Mouse (Mus musculus) heart, postnatal 10 days (tissue): ENCODE measurements around the gene Fry. TPM values are rescaled to one million over a fixed set of nuclear protein-coding genes. Genes with fewer than 3 reads are reported as not detected.

ENCODE experiments used
- DNase-seq, 2 experiments: peaks; one replicate each; pipeline ENCODE4 v3.0.0; 2021
- intact Hi-C: fragments of 180-260 bp; cut with DNase I; formaldehyde crosslinking; loops from one replicate; pipeline ENCODE4 v1.15.1; 2025
- total RNA-seq, 2 experiments: library from RNA; stranded (reverse); gene quantifications; 2 replicates each; pipeline ENCODE4 v1.2.3; 2021

The Fry gene
- total RNA-seq, 2 experiments from 2014 or later = 153 to 196 TPM

DNA sequence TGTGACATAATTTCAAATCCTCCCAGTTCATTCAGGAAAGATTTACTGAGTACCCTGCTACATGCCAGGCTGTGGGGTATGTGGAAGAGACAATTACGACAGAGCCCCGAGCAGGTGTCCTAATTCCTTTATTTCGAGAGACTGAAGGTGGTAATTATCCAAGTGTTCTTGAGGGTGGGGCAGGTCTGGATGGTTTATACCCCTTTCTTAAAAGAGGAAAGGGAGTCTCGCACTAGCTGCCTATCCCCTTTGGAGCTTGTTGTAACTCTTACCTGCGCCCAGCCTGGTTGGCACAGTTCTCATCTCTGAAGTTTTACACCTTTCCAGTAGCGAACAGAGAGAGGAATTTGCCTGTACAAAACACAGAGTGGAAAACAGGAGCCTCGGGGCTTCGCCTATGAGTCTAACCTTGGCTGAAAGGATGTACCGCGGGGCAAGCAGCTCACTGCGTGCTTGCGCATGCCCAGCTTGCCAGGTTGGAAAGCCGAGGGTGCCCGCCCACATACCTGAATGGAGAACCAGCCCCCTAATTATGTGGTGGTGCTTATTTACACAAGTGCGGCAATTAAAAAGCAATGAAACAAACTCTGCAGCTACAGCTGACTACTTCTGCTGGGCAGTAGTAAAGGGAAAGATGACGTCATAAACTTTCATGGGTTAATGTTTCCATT is 143.7 kb downstream of the Fry start:
- intact Hi-C loops = no loop called here
- no peak for DNase-seq

DNA sequence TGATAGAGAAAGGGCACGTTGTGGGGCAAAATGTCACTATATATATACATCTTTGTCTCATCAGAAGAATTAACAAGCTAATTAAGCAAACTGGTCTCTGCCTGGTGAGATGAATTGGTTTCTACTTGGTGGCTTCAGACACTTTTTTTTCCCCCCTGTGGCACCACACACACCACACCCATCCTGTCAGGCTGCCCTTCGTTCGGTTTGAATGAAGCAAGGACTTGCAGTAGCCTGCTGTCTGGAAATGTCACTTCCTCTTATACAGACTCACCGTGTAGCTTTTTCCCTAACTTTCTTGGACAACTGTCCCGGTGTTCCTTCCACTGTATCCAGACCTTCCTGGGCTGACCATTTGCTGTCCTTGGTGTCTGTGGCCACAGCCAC is 144.3 kb downstream of the Fry start:
- peak in 1 of 2 experiments; percentile 32 for DNase-seq
- intact Hi-C loops = no loop called here

DNA sequence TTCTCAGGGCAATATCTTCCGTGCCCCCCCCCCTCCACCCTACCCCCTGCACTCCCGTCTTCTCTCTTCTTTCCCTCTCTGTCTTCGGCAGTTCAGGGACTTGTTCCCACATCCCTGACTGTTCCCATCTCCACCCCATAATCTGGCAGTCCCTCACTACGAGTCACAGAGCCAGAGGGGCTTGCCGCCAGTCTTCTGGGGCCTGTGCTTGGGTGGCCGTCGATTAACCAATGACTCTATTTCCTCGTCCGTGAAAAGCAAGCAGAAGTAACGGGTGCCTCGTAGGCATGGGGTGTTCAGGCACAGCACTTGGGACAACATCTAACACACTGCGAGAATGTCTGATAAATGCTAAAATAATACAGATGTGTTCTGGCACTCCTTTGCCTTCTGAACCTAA is 144.7 kb downstream of the Fry start:
- intact Hi-C loops = no loop called here
- peak; percentile 41 to 59 for DNase-seq

DNA sequence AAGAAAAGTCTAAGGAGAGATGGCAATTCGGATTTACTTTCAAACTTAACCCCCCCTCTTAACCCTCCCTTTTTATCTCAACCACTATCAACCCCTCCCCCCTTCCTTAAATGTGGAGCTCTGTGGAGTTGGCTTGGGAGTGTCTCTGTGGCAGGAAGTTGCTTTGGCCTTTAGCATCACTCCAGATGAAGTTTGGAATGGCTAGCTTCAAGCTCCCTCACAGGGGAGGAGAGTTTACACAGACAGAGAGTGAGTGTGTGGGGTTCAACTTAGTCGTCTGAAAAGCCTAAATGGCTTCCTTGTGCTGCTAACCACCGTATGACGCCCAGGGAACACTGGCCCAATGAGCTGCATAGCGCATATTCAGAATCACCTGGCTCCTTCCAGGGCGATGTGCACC is 145.2 kb downstream of the Fry start:
- intact Hi-C loops = no loop called here
- DNase-seq = no peak

DNA sequence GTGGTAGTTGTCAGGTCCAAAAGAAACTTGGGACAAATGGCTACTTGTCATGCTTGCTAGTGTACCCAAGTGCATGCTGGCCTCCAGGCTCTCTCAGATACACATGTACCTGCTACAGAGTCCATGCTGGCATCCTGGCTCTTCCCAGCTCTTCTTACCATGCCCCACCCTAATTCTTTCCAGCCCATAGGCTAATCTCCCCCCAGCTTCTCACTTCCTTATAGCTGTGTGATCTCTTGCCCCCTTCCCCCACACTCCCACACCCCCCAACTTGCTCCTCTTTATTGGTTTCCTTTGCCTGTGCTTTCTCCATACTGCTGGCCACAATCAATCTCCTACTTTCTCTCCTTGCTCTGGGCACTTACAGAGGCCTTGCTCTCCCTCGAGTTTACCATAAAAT is 146.6 kb downstream of the Fry start:
- intact Hi-C loops = no loop called here
- no peak for DNase-seq

DNA sequence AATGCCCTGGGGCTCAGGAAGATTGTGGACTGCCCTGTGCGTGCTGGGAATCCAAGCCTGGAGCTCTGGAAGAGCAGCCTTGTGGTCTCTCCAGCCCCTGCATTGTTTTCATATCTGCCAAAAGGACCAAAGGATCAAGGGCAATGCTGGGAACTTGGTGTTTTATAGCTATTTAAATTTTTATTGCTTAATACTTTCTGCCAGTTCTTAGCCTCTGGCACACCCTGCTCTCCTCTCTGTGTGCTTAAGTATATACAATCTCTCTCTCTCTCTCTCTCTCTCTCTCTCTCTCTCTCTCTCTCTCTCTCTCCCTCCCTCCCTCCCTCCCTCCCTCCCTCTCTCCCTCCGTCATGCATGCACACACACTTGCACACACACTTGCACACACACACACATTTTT is 147.5 kb downstream of the Fry start:
- intact Hi-C loops = no loop called here
- DNase-seq = no peak

DNA sequence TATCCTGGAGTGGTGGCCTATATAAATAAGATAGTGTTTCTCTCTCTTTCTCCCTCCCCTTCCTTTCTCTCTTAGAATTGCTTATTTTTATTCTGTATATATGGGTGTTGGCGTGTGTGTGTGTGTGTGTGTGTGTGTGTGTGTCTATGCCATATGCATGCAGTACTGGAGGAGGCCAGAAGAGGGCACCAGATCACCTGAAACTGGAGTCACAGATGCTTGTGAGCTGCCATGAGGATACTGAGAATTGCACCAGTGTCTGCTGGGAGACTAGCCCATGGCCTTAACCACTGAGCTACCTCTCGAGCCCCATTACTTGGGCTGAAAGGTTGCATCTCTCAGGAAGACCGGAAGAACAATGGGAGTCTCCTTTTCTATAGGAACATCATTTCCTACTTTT is 149.8 kb downstream of the Fry start:
- intact Hi-C loops = no loop called here

DNA sequence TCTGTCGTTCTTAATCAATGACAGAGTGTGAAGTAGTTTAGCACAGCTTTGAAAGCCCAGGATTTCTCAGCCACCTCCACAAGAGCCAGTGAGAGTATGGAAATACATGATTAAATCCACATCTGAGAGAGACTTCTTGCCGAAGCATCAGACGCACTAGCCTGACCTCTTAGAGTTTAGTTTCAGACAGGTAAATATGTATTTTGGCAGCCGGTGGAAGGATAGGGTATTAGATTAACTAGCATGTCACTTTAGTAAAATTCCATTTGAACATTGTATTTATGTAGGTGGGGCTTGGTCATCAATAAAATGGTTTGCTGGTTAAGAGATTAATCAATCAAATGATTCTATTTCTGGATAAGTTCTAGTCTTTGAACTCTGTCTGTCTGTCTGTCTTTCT is 152.0 kb downstream of the Fry start:
- intact Hi-C loops = no loop called here

More for the DNA sequence above, 149.8 kb downstream of the Fry start:
- no peak for DNase-seq

DNA sequence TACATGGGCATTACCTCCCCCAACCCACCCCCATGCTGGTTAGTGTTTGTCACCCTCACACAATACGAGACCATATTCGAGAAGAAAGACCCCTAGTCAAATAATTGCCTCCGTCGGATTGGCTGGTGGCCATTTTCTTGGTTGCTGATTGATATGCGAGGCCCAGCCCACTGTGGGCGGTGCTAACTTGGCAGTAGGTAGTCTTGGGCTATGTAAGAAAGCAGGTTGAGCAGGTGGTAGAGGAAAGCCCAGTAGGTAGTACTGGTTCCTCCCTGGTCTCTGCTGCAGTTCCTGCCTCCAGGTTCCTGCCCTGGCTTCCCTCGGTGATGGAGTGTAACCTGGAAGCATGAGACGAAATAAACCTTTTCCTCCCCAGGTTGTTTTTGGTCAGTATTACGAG is 153.7 kb downstream of the Fry start:
- intact Hi-C loops = no loop called here
- no peak for DNase-seq

More for the DNA sequence above, 152.0 kb downstream of the Fry start:
- DNase-seq = no peak

DNA sequence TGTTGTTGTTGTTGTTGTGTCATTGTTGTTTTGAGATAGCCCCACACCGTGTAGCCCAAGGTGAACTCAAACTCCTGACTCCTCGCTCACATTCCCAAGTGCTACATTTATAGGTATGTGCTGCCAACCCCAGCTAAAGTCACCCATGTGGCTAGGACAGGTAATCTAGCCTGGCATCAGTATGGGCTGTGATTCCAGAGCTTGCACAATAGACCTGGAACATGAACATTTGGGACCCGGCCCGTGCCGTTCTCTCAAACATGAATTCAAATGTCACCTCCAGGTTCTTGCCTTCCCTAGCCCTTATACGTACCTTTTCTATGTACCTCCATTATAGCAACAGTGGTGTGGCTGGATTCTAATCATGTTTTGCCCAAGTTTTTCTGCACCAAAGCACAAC is 156.9 kb downstream of the Fry start:
- DNase-seq = no peak
- intact Hi-C loops = no loop called here

DNA sequence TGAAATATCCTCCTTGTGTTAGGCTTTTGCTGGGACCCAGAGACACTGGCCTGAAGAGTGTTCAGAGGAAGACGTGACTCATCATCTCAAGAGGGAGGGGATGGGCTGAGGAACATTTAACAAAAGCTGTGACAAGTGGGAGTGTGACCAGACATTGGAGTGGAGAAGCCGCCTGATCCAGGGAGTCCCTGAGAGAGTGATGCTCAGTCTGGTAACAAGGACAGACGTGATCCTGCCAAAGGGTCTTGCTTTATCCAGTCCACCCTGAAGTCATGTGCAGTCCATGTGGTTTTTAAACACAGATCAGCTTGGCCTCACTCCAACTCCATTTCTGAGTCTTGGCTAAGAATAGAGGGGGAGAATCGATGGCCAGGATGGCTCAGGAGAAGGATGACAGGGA is 158.2 kb downstream of the Fry start:
- intact Hi-C loops = no loop called here
- DNase-seq = peak; percentile 53 to 57

DNA sequence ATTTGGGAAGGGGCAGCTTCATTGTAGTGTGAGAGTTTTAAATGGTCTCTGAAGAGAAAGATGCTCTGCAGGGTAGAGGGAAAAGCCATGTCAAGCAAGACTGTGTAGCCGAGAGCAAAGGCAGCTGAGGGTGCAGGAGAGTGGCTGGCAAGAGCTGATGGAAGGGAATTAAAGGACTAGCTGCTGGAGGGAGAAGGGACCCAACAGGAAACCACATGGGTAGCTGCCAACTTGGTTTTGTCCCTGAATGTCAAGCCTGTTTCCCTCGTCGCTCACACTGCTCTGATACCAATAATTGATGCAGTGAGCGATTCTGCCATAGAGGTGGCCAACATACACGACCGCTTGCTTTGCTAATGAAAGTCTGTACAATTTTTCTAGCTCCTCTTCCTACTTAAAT is 160.9 kb downstream of the Fry start:
- intact Hi-C loops = no loop called here
- DNase-seq = no peak

DNA sequence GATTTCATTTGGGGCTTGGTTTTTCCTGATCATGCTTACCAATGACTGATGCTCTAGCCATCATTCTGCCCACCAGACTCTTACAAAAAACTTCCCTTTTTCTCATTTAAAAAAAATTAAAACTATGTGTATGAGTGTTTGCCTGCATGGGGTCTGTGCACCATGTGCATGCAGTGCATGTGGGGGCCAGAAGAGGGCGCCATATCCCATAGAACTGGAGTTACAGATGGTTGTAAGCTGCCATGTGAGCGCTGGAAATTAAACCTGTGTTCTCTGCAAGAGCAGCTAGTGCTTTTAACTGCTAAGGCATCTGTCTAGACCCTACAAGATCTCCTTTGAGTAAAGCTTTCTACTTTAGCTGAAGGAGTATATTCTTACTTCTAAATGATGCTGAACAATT is 162.6 kb downstream of the Fry start:
- intact Hi-C loops = no loop called here
- no peak for DNase-seq

DNA sequence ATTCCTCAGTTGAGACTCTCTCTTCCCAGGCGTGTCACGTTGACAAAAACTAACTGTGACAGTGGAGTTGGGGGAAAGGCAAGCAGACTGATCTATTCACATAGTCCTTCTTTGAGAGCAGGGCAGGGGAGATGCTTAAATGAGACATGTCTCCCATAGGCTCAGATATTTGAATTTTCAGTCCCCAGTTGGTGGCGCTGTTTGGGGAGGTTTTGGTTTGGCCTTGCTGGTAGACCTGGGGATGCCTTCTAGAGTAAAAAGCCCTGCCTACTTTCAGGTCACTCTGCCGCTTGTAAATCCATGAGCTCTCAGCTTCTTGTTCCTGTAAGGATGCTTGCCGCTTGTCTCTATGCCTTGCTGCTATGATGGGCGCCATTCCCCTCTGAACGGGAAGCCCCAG is 163.6 kb downstream of the Fry start:
- no peak for DNase-seq
- intact Hi-C loops = no loop called here

DNA sequence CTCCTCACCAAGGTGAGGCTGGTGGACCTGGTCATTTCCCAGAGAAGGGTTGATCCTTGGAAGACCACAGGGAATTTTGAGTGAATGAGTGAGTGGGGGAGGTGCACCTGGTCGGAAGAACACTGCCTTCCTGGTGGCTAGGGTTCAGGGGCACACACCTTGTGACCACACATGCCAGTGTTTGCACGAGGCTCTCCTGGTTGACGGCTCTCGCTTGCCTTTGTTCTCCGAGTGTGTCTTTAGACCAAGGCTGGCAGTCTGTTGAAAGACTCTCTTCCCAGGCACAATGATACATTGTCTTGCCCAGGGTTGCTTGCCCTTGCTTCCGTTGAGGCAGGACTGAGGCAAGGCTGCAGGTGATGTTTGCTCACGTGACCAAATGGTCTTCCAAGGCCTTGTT is 169.5 kb downstream of the Fry start:
- no peak for DNase-seq
- intact Hi-C loops = no loop called here

DNA sequence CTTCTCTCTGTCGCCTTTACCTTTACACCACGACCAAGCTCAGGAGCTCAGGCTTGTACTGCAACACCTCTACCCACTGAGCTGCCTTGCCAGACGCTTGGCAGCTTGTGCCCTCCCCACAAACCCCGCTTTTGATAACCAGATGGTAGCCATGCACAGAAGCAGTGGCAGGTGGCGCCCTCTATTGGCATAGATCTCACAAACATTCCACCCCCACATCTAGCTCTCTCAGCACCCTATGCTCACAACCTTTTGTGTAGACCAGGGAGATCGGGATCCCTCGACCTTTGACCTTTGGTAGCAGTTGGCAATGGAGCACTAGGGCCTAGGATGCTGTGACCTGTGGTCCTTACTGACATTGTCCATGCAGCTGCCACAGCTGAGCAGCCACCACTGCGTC is 171.2 kb downstream of the Fry start:
- intact Hi-C loops = loop anchor here (5.0 kb wide), 1 partner anchor 52 kb away; no protein-coding TSS in a partner anchor
- peak in 1 of 2 experiments; percentile 45 for DNase-seq

DNA sequence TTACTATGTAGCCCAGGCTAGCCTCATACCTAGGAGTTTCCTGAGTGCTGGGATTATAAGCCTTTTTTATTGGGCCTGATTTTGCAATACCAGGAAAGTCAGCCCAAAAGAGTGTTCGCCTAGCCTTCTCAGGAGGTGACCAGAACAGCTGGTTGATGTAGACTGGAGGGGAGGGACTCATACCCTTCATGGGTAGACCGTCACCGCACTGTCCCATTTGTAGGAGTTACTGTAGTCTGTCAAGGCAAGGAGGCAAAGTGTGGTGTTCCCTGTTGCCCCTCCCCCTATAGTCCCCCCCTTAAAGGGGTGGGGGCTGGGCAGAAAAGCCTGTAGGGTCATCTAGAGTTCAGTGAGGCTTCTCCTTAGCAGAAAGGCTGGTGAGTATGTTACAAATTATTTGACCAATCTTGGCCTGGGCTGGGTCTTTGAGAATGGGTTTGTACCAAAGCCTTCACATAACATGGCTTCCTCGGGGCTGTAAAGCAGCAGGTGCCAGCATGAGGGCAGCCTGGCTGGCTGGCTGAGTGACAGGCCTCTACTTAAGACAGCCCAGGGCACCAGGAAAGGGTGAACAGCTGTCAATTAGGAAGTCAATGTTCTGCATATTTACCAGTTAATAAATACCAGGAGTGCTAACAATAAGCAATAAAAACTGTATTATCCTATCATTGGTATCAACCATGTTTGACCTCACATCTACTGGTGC is 172.2 kb downstream of the Fry start:
- intact Hi-C loops = loop anchor here (5.0 kb wide), 1 partner anchor 53 kb away; no protein-coding TSS in a partner anchor

DNA sequence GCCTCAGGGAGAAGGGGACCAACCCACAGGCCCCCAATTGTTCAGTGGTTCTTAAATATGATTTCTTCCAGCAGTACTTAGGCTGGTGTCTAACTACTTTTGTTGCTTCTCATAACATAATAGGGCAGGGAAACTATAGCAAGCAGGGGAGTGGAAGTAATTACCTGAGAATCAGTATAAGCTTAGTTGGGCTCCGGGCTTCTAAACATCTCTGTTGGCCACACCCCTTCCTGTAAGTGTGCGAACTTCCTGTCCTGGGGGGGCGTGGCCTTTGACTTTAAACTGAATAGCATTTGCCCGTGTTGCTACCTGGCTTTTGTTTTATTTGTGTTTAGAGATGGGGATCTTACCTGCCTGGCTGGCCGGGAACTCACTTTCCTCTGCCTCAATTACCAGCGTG is 172.8 kb downstream of the Fry start:
- no peak for DNase-seq
- intact Hi-C loops = loop anchor here (5.0 kb wide), 1 partner anchor 54 kb away; no protein-coding TSS in a partner anchor

More for the DNA sequence above, 172.2 kb downstream of the Fry start:
- no peak for DNase-seq

DNA sequence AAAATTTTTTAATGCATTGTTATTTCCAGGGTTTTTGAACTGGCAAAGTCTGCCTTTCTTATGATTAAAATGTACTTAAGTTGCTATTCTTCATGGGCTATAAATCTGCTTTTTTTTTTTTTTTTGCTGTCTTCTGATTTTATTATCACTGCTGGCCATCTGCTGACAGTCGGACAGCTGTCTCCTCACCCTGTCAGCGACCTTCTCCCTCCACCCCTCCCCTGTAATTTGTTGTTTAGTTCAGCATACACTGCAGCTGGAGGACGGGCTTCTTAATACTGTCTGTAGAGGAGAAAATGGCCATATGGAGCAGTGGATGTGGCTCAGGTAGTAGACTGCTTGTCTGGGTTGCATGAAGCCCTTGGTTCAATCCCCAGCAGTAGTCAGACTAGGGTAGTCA is 173.7 kb downstream of the Fry start:
- DNase-seq = no peak
- intact Hi-C loops = loop anchor here (5.0 kb wide), 1 partner anchor 55 kb away; no protein-coding TSS in a partner anchor

DNA sequence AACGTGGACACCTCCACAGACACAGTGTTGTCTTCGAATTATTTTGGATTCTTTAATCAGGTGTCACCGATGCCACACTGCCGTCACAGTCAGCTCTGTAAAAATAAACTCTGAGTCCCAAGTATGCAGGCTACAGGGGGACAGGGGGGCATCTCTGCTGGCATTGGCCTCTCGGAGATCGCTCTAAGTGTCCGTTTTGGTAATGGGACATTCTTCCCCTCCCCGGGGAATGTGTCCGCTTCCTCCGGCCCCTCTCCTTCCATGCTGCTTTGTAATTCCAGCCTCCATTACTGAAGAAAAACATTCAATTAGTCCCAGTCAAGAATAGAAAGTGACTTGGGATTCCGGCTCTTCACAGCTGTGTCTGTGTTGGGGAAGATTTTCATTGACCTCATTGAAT is 175.9 kb downstream of the Fry start:
- peak; percentile 49 to 57 for DNase-seq
- intact Hi-C loops = loop anchor here (5.0 kb wide), 1 partner anchor 57 kb away; no protein-coding TSS in a partner anchor

DNA sequence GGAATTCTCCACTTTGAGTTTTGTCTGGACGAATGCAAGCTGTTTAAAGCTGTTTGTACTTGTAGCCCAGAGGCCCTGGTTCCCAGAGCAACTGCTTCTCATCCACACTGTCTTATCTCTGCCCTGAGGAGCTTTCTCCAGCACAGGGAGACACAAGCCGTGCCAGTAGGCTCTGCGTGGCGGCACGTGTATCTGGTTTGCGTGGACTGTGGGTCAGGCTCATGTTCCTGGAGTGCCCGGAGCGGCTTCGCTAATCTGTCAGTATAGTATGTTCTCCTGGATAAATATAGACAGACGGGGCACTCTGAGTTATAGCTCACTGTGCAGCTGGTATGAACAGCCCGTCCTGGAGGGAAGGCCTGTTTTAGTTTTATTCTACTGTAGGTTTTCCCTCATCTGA is 176.7 kb downstream of the Fry start:
- peak; percentile 76 to 82 for DNase-seq
- intact Hi-C loops = no loop called here

DNA sequence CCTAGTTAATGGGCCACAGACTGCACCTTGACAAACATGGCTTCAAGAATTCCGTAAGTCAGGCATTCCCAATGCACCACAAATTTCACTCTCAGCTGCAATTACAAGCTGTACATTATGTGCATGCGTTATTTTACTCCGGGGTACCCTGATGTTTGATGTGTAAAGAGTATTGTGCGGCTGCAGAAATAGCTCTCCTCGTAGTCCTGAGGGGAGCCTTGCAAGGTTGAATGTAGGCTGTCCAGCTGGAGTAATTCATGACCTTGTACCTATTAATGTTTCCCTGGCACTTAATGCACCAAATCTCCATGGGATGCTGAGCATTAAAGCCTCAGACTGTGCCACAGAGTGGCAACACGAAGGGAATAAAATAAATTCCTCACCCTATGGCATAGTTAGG is 180.5 kb downstream of the Fry start:
- DNase-seq = no peak
- intact Hi-C loops = no loop called here
